Mouse (Mus musculus) limb, embryonic 14.5 days (tissue): ENCODE results near the gene Gzmd. TPM values are rescaled to one million over a fixed set of nuclear protein-coding genes. Genes with fewer than 3 reads are reported as not detected.

Experiments
- ATAC-seq: fragments of 200-750 bp; cut with Nextera tagmentation; 2 replicates; pipeline ENCODE4 v1.8.0; 2017; ENCODE audit warnings: low read depth, moderate number of reproducible peaks, moderate TSS enrichment; ENCODE audit not compliant: low FRiP score
- DNase-seq: peaks from one replicate; pipeline ENCODE4 v3.0.0-alpha.2; 2015; ENCODE audit warnings: low spot score
- H3K27ac ChIP-seq: fragments of 300-500 bp; sonication (generic); replicated peaks from 2 replicates; pipeline ENCODE4 v1.5.1; 2014; ENCODE audit warnings: low read depth, mild to moderate bottlenecking, low read length, moderate library complexity, mixed read lengths
- H3K27me3 ChIP-seq: fragments of 300-500 bp; sonication (generic); 2 replicates; pipeline ENCODE4 v1.6.1; 2014; ENCODE audit warnings: low read length, mixed read lengths; ENCODE audit not compliant: control insufficient read depth, insufficient read depth
- H3K36me3 ChIP-seq: fragments of 300-500 bp; sonication (generic); 2 replicates; pipeline ENCODE4 v1.6.1; 2014; ENCODE audit warnings: mild to moderate bottlenecking, low read length, moderate library complexity, mixed read lengths; ENCODE audit not compliant: control insufficient read depth, insufficient read depth
- H3K4me1 ChIP-seq: fragments of 300-500 bp; sonication (generic); 2 replicates; pipeline ENCODE4 v1.6.1; 2014; ENCODE audit warnings: antibody characterized with exemption, low read length, mixed read lengths; ENCODE audit not compliant: control insufficient read depth, insufficient read depth
- H3K4me2 ChIP-seq: fragments of 300-500 bp; sonication (generic); replicated peaks from 2 replicates; pipeline ENCODE4 v1.6.1; 2014; ENCODE audit warnings: low read depth, mild to moderate bottlenecking, low read length, moderate library complexity; ENCODE audit not compliant: severe bottlenecking
- H3K4me3 ChIP-seq: fragments of 300-500 bp; sonication (generic); replicated peaks from 2 replicates; pipeline ENCODE4 v1.5.1; 2014; ENCODE audit warnings: low read length
- H3K9ac ChIP-seq: fragments of 300-500 bp; sonication (generic); 2 replicates; pipeline ENCODE4 v1.6.1; 2014; ENCODE audit warnings: mild to moderate bottlenecking, low read depth, low read length, moderate library complexity; ENCODE audit not compliant: severe bottlenecking
- H3K9me3 ChIP-seq: fragments of 300-500 bp; sonication (generic); 2 replicates; pipeline ENCODE4 v1.6.1; 2016; ENCODE audit warnings: low read length; ENCODE audit not compliant: control insufficient read depth
- POLR2A ChIP-seq: fragments of 200-500 bp; IDR thresholded peaks from 2 replicates; pipeline ENCODE4 v1.8.0; 2012; ENCODE audit warnings: inconsistent platforms, mild to moderate bottlenecking, moderate library complexity, borderline replicate concordance; ENCODE audit not compliant: insufficient read depth, insufficient read length; ENCODE audit errors: extremely low read depth
- WGBS: fragments of 180-500 bp; shearing (Covaris S2); extraction: QIAGEN DNeasy Blood & Tissue Kit; methylation state at CpG from one replicate; pipeline ENCODE4 v1.1.7; 2014; 5-methylcytosine and 5-hydroxymethylcytosine counted together
- microRNA-seq: library from miRNA; unstranded; fragments of <30 nt; microRNA quantifications from one replicate; pipeline ENCODE4, GENCODE M21; 2016
- polyA plus RNA-seq, 2 experiments: library from polyadenylated mRNA; depleted of rRNA in 1 of 2; stranded (reverse) in 1 of 2; unstranded in 1 of 2; fragments of >200 nt; fragmentation: Nextera tagmentation in 1 of 2; extraction: Ambion mirVana in 1 of 2; gene quantifications; 2 replicates each; pipeline versions ENCODE4 v1.2.1 to v1.2.3; 2012 to 2014

Gzmd gene
- polyA plus RNA-seq, 2 experiments = 0.09 TPM; not detected in 1

- Histone ChIP-seq H3K4me2 (no peak overlapping the region), H3K27me3 (no peaks in the 10 kb centered on the region)
- 86% methylated on average over 4 of the region's 4 CpGs for WGBS
Observed at GRCm38 (mm10) chr14:56082016-56082415, 50.4 kb downstream of the Gzmd start.

More at GRCm38 (mm10) chr14:56082016-56082415, 50.4 kb downstream of the Gzmd start:
- no peak for DNase-seq
- no peak overlapping the region for H3K27ac ChIP-seq
- H3K4me3 ChIP-seq = no peak overlapping the region
- TF ChIP-seq POLR2A = no peak
- H3K36me3 ChIP-seq = no peaks in the 10 kb centered on the region
- ATAC-seq = no peak
- H3K9ac ChIP-seq = no peak overlapping the region
- H3K4me1 ChIP-seq = no peaks in the 10 kb centered on the region
- H3K9me3 ChIP-seq = no peaks in the 10 kb centered on the region

Small RNA genes lying within 50 kb of the gene (microRNA-seq; reads per million reads assigned to microRNA genes)
- not detected for gene Mir6949

Other genes with a start within 250 kb of the Gzmd start
- 1.0 and 1.3 TPM in 2 replicates for gene Cbln3, start 248.2 kb downstream of the Gzmd start, polyA plus RNA-seq (2012; rRNA removed)
- gene Cbln3, start 248.2 kb downstream of the Gzmd start, polyA plus RNA-seq (2014; fragmentation: Nextera tagmentation; extraction: Ambion mirVana) = 0.25 and 0.54 TPM in 2 replicates
- 28.3 and 29.5 TPM in 2 replicates for gene Khnyn, start 247.7 kb downstream of the Gzmd start, polyA plus RNA-seq (2012; rRNA removed)
- gene Khnyn, start 247.7 kb downstream of the Gzmd start, polyA plus RNA-seq (2014; fragmentation: Nextera tagmentation; extraction: Ambion mirVana) = 10.2 and 12.2 TPM in 2 replicates
- gene Sdr39u1, start 232.3 kb downstream of the Gzmd start, polyA plus RNA-seq (2012; rRNA removed) = 80.2 and 84.4 TPM in 2 replicates
- 81.0 and 91.6 TPM in 2 replicates for gene Sdr39u1, start 232.3 kb downstream of the Gzmd start, polyA plus RNA-seq (2014; fragmentation: Nextera tagmentation; extraction: Ambion mirVana)
- 65.4 and 75.4 TPM in 2 replicates for gene Cma1, start 187.9 kb downstream of the Gzmd start, polyA plus RNA-seq (2012; rRNA removed)
- 127 and 211 TPM in 2 replicates for gene Cma1, start 187.9 kb downstream of the Gzmd start, polyA plus RNA-seq (2014; fragmentation: Nextera tagmentation; extraction: Ambion mirVana)
- 0.39 TPM in 1 of 2 replicates, not detected in the other for gene Cma2, start 181.6 kb downstream of the Gzmd start, polyA plus RNA-seq (2012; rRNA removed)
- 0.23 and 0.50 TPM in 2 replicates for gene Cma2, start 181.6 kb downstream of the Gzmd start, polyA plus RNA-seq (2014; fragmentation: Nextera tagmentation; extraction: Ambion mirVana)
- gene Mcpt1, start 114.6 kb downstream of the Gzmd start, polyA plus RNA-seq (2012; rRNA removed) = 0.48 and 0.49 TPM in 2 replicates
- gene Mcpt1, start 114.6 kb downstream of the Gzmd start, polyA plus RNA-seq (2014; fragmentation: Nextera tagmentation; extraction: Ambion mirVana) = 0.19 and 0.37 TPM in 2 replicates
- gene Mcpt9, start 102.1 kb downstream of the Gzmd start, polyA plus RNA-seq (2012; rRNA removed) = not detected in 2 replicates
- gene Mcpt9, start 102.1 kb downstream of the Gzmd start, polyA plus RNA-seq (2014; fragmentation: Nextera tagmentation; extraction: Ambion mirVana) = not detected in 2 replicates
- 0.74 and 0.92 TPM in 2 replicates for gene Mcpt2, start 90.6 kb downstream of the Gzmd start, polyA plus RNA-seq (2012; rRNA removed)
- gene Mcpt2, start 90.6 kb downstream of the Gzmd start, polyA plus RNA-seq (2014; fragmentation: Nextera tagmentation; extraction: Ambion mirVana) = 0.51 and 0.83 TPM in 2 replicates
- gene Mcpt4, start 70.3 kb downstream of the Gzmd start, polyA plus RNA-seq (2012; rRNA removed) = 2.0 and 2.4 TPM in 2 replicates
- 1.3 and 2.4 TPM in 2 replicates for gene Mcpt4, start 70.3 kb downstream of the Gzmd start, polyA plus RNA-seq (2014; fragmentation: Nextera tagmentation; extraction: Ambion mirVana)
- 0.78 and 1.5 TPM in 2 replicates for gene Mcpt8, start 47.3 kb downstream of the Gzmd start, polyA plus RNA-seq (2012; rRNA removed)
- 1.8 and 3.1 TPM in 2 replicates for gene Mcpt8, start 47.3 kb downstream of the Gzmd start, polyA plus RNA-seq (2014; fragmentation: Nextera tagmentation; extraction: Ambion mirVana)
- gene Ctsg, start 30.0 kb downstream of the Gzmd start, polyA plus RNA-seq (2012; rRNA removed) = 0.23 and 0.30 TPM in 2 replicates
- gene Ctsg, start 30.0 kb downstream of the Gzmd start, polyA plus RNA-seq (2014; fragmentation: Nextera tagmentation; extraction: Ambion mirVana) = 0.28 and 0.39 TPM in 2 replicates
- gene Gzme, start 12.0 kb downstream of the Gzmd start, polyA plus RNA-seq (2012; rRNA removed) = 0.09 and 0.20 TPM in 2 replicates
- 0.28 TPM in 1 of 2 replicates, not detected in the other for gene Gzme, start 12.0 kb downstream of the Gzmd start, polyA plus RNA-seq (2014; fragmentation: Nextera tagmentation; extraction: Ambion mirVana)
- gene Gzmg, start 27.0 kb upstream of the Gzmd start, polyA plus RNA-seq (2012; rRNA removed) = 0.14 and 0.28 TPM in 2 replicates
- gene Gzmg, start 27.0 kb upstream of the Gzmd start, polyA plus RNA-seq (2014; fragmentation: Nextera tagmentation; extraction: Ambion mirVana) = not detected in 2 replicates
- not detected in 2 replicates for gene Gzmn, start 42.0 kb upstream of the Gzmd start, polyA plus RNA-seq (2012; rRNA removed)
- gene Gzmn, start 42.0 kb upstream of the Gzmd start, polyA plus RNA-seq (2014; fragmentation: Nextera tagmentation; extraction: Ambion mirVana) = not detected in 2 replicates
- 0.15 and 0.23 TPM in 2 replicates for gene Gzmf, start 78.8 kb upstream of the Gzmd start, polyA plus RNA-seq (2012; rRNA removed)
- not detected in 2 replicates for gene Gzmf, start 78.8 kb upstream of the Gzmd start, polyA plus RNA-seq (2014; fragmentation: Nextera tagmentation; extraction: Ambion mirVana)
- not detected in 2 replicates for gene Gzmc, start 102.0 kb upstream of the Gzmd start, polyA plus RNA-seq (2012; rRNA removed)
- 0.23 TPM in 1 of 2 replicates, not detected in the other for gene Gzmc, start 102.0 kb upstream of the Gzmd start, polyA plus RNA-seq (2014; fragmentation: Nextera tagmentation; extraction: Ambion mirVana)
- 0.80 and 1.1 TPM in 2 replicates for gene Gzmb, start 129.7 kb upstream of the Gzmd start, polyA plus RNA-seq (2012; rRNA removed)
- 0.55 and 1.8 TPM in 2 replicates for gene Gzmb, start 129.7 kb upstream of the Gzmd start, polyA plus RNA-seq (2014; fragmentation: Nextera tagmentation; extraction: Ambion mirVana)
- gene Atp12a, start 232.5 kb upstream of the Gzmd start, polyA plus RNA-seq (2012; rRNA removed) = 1.3 TPM in 2 replicates
- gene Atp12a, start 232.5 kb upstream of the Gzmd start, polyA plus RNA-seq (2014; fragmentation: Nextera tagmentation; extraction: Ambion mirVana) = 1.6 and 2.3 TPM in 2 replicates